Mouse (Mus musculus) kidney, adult 9 months (tissue): ENCODE results near the gene Rabgap1l.

Source experiments
- DNase-seq: peaks from one replicate; pipeline ENCODE4 v3.0.0; 2022

The Rabgap1l gene

GRCm38 (mm10) chr1:160588911-160589590 is 204.0 kb downstream of the Rabgap1l start:
- no peak for DNase-seq

- DNase-seq = no peak
These were observed 213.4 kb downstream of the Rabgap1l start for GRCm38 (mm10) chr1:160579309-160580233.

- DNase-seq = no peak
These were observed 216.9 kb downstream of the Rabgap1l start for GRCm38 (mm10) chr1:160576124-160576523.

GRCm38 (mm10) chr1:160574039-160574438 is 219.0 kb downstream of the Rabgap1l start:
- no peak for DNase-seq

- DNase-seq = no peak
These were observed 226.6 kb downstream of the Rabgap1l start for GRCm38 (mm10) chr1:160566458-160566857.

- peak; percentile 20 for DNase-seq
These were observed 231.6 kb downstream of the Rabgap1l start for GRCm38 (mm10) chr1:160561381-160561780.

- DNase-seq = no peak
These were observed 242.4 kb downstream of the Rabgap1l start for GRCm38 (mm10) chr1:160550636-160551035.

- DNase-seq = peak; percentile 5
These were observed 244.8 kb downstream of the Rabgap1l start for GRCm38 (mm10) chr1:160547934-160548876.

GRCm38 (mm10) chr1:160535649-160536048 is 257.4 kb downstream of the Rabgap1l start:
- no peak for DNase-seq

- no peak for DNase-seq
These were observed 258.3 kb downstream of the Rabgap1l start for GRCm38 (mm10) chr1:160534571-160535335.

- DNase-seq = no peak
These were observed 259.7 kb downstream of the Rabgap1l start for GRCm38 (mm10) chr1:160533209-160533820.

- peak; percentile 62 for DNase-seq
These were observed 261.6 kb downstream of the Rabgap1l start for GRCm38 (mm10) chr1:160531402-160531801.

GRCm38 (mm10) chr1:160521918-160522317 is 271.1 kb downstream of the Rabgap1l start:
- no peak for DNase-seq

- no peak for DNase-seq
These were observed 272.3 kb downstream of the Rabgap1l start for GRCm38 (mm10) chr1:160520665-160521064.

GRCm38 (mm10) chr1:160519896-160520465 is 273.0 kb downstream of the Rabgap1l start:
- no peak for DNase-seq

GRCm38 (mm10) chr1:160518552-160518951 is 274.5 kb downstream of the Rabgap1l start:
- DNase-seq = peak; percentile 12

- DNase-seq = no peak
These were observed 285.2 kb downstream of the Rabgap1l start for GRCm38 (mm10) chr1:160507766-160508165.

- DNase-seq = no peak
These were observed 296.0 kb downstream of the Rabgap1l start for GRCm38 (mm10) chr1:160496906-160497577.

- DNase-seq = no peak
These were observed 307.3 kb downstream of the Rabgap1l start for GRCm38 (mm10) chr1:160485731-160486130.

GRCm38 (mm10) chr1:160485028-160485427 is 308.0 kb downstream of the Rabgap1l start:
- no peak for DNase-seq

- DNase-seq = no peak
These were observed 311.4 kb downstream of the Rabgap1l start for GRCm38 (mm10) chr1:160481643-160482042.
